14 mouse cellular contexts compared by ENCODE assay signal in the genomic region with DNA sequence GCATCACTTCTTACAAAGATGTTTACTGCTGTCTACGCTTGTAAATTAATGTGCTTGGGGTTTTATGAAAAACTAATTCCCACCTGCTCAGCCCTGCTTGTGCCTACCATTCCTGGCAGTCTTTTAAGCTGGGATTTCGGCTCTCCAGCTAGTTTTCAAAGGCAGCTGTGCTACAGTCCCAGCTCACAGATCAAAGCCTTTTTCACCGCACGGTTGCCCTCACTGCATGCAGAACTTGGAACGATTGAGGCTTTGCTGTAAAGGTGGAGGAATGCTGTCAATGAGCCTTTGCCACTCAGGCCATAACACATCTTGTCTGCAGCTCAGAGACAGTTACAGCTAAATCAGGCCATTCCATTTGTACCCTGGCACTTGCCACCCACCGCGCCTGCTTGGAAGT. TPM values are rescaled to one million over a fixed set of nuclear protein-coding genes. Genes with fewer than 3 reads are reported as not detected.
DNase-seq lines count a peak whose midpoint lies in the region; ATAC-seq and TF ChIP-seq lines count a peak whose summit lies in the region.
"Had no signal": no experiment of that assay in that cellular context is flagged by ENCODE, and none has a peak within 500 bp of the region (broad histone marks: within the 10 kb centered on the region; RNA-seq: fewer than 3 reads in every experiment).

No protein-coding gene starts in this region.

- peak; percentile 77 for ATAC-seq in midbrain, embryonic 11.5 days (ENCODE audit: low FRiP score)

- no peak overlapping the region for H3K4me3 ChIP-seq in layer of hippocampus, adult 2 months
- no peak overlapping the region for H3K4me3 ChIP-seq in midbrain, embryonic 11.5 days (ENCODE audit: low read depth, low read length)
- H3K4me3 ChIP-seq: embryonic facial prominence, embryonic 13.5 days; hindbrain, embryonic 13.5 days; liver, embryonic 15.5 days had no signal

- no peaks in the 10 kb centered on the region for H3K27me3 ChIP-seq in midbrain, embryonic 11.5 days (ENCODE audit: control insufficient read depth, insufficient read depth, low read length)
- H3K27me3 ChIP-seq: embryonic facial prominence, embryonic 13.5 days; hindbrain, embryonic 13.5 days; liver, embryonic 15.5 days had no signal

- H3K36me3 ChIP-seq in midbrain, embryonic 11.5 days (ENCODE audit: control insufficient read depth, insufficient read depth, low read length) = no peaks in the 10 kb centered on the region
- H3K36me3 ChIP-seq: embryonic facial prominence, embryonic 13.5 days; hindbrain, embryonic 13.5 days; liver, embryonic 15.5 days had no signal

- H3K9ac ChIP-seq in midbrain, embryonic 11.5 days (ENCODE audit: low read length) = no peak overlapping the region
- H3K9ac ChIP-seq: embryonic facial prominence, embryonic 13.5 days; hindbrain, embryonic 13.5 days; liver, embryonic 15.5 days had no signal

- H3K4me1 ChIP-seq in midbrain, embryonic 11.5 days (ENCODE audit: control insufficient read depth, insufficient read depth, low read length) = no peaks in the 10 kb centered on the region
- H3K4me1 ChIP-seq: embryonic facial prominence, embryonic 13.5 days; hindbrain, embryonic 13.5 days; liver, embryonic 15.5 days had no signal

- 28% methylated on average over 7 of the region's 7 CpGs for WGBS in midbrain, embryonic 11.5 days

- peak; percentile 9 for DNase-seq in embryo, embryonic 10 days (ENCODE audit: low spot score)
- no peak for DNase-seq in embryo, embryonic 9.5 days (ENCODE audit: extremely low spot score)
- no peak for DNase-seq in layer of hippocampus, adult 2 months (ENCODE audit: low spot score in 2 of 2)
- DNase-seq in layer of hippocampus, postnatal 10 days (ENCODE audit: low spot score in 2 of 2) = no peak
- DNase-seq in brain, embryonic 18.5 days (ENCODE audit: low read depth, low spot score) = peak; percentile 24
- DNase-seq in midbrain, embryonic 11.5 days (ENCODE audit: low spot score, missing footprints) = peak; percentile 85
- DNase-seq in thymus, postnatal 4 days = no peak
- no peak for DNase-seq in spleen, adult 12 weeks (ENCODE audit: low spot score)
- DNase-seq: cerebellum, adult 8-10 months; gastrocnemius, postnatal 36 days; lung, postnatal 4 days had no signal

- H3K9me3 ChIP-seq in midbrain, embryonic 11.5 days (ENCODE audit: control insufficient read depth, low read length) = no peaks in the 10 kb centered on the region
- H3K9me3 ChIP-seq: embryonic facial prominence, embryonic 13.5 days; hindbrain, embryonic 13.5 days; liver, embryonic 15.5 days had no signal

- no peak overlapping the region for H3K4me2 ChIP-seq in midbrain, embryonic 11.5 days
- H3K4me2 ChIP-seq: embryonic facial prominence, embryonic 13.5 days; hindbrain, embryonic 13.5 days; liver, embryonic 15.5 days had no signal

- H3K27ac ChIP-seq in layer of hippocampus, adult 2 months = peak overlapping the region; percentile 67; the same call in 1 of the 2 replicates
- no peak overlapping the region for H3K27ac ChIP-seq in midbrain, embryonic 11.5 days (ENCODE audit: low read depth, low read length)
- H3K27ac ChIP-seq: embryonic facial prominence, embryonic 13.5 days; hindbrain, embryonic 13.5 days; liver, embryonic 15.5 days had no signal

- TF ChIP-seq CTCF in layer of hippocampus, adult 2 months (conservative IDR thresholded peaks at IDR 0.05) = no peak

RNA-seq across cellular contexts. Expression of a gene that starts 37.6 kb away (rescaled TPM):
- 100 to 1,000 TPM; 140 to 145 TPM for total RNA-seq in layer of hippocampus, adult 2 months (2021)
- 100 to 1,000 TPM; 112 to 122 TPM for total RNA-seq in layer of hippocampus, postnatal 10 days (2021)
- polyA plus RNA-seq in midbrain, embryonic 11.5 days (2014; fragmentation: Nextera tagmentation; extraction: Ambion mirVana) = 5.4 and 5.7 TPM in 2 replicates

Comparison
In these comparisons a context has a peak if more than half of its experiments do, and no peak if none do; other contexts are left out.
1. DNase-seq: peak in embryo, embryonic 10 days (single experiment), brain, embryonic 18.5 days (single experiment) and midbrain, embryonic 11.5 days (single experiment); none in embryo, embryonic 9.5 days (single experiment), layer of hippocampus, adult 2 months (0 of 2), layer of hippocampus, postnatal 10 days (0 of 2), thymus, postnatal 4 days (single experiment) and spleen, adult 12 weeks (single experiment).